Mouse (Mus musculus) left cerebral cortex, adult 8-10 months (tissue): ENCODE measurements around the gene Grhl1. TPM values are rescaled to one million over a fixed set of nuclear protein-coding genes. Genes with fewer than 3 reads are reported as not detected.
A peak's percentile ranks its signal among the peaks of the same experiment; 100 is the strongest.
"Not testable (repeated sequence)": the region's sequence is repeated elsewhere in the genome, so short reads cannot be mapped to it uniquely, and the experiment has no call there.

Source experiments
- DNase-seq, 2 experiments: peaks; one replicate each; pipeline ENCODE4 v3.0.0; 2022; ENCODE audit warnings: low spot score in 2 of 2
- total RNA-seq, 4 experiments: library from RNA; stranded (reverse); gene quantifications; 2 replicates each; pipeline ENCODE4 v1.2.4; 2022

Gene Grhl1
- 10 to 100 TPM in 3 of 4 experiments, 1 to 10 TPM in 1; 8.6 to 11.3 (median 10.5) TPM for total RNA-seq

DNA sequence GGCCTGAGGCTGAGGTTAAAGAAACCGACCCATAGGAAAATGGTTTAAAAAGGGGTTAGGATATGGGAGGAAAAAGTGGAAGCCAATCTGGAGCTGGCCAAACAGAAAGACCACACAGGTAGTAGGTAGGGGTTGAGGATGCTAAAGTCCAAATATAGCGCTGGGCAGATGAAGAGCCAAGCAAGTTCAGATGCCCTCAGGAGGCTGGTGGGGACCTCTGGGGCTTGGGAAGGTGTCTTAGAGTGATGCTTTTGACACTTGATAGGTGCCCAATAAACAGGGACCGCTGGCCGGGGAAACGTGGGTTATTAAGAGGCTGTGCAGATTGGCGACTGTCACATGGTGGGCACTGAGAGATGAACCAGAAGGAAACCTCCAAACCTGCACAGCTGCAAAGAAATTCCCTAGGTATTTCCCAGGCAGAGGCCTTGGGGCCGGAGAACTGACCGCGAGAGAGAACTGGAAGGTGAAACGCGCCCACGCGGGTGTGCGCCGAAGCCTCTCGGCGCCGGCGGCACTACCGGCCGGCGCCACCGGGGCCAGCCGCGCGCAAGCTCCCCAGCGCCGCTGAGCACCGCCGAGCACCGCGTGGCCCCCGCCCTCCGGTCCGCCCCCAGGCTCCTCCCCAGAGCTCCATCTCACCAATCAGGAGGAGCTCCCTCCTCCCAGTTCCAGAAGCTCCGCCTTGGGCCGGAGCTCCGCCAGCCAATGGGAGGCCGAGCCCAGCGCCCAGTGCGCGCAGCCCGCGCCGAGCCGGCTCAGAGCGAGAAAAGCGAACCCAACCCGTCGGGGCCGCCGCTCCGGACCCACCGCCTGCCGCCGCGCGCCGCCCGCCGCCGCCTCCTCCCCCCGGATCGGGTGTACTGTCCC lies at the start of gene Grhl1:
Gene Grhl1 (plus strand): TSS at position 761 of the 870 bp plus-strand sequence.
- peak; percentile 74 to 96 for DNase-seq

DNA sequence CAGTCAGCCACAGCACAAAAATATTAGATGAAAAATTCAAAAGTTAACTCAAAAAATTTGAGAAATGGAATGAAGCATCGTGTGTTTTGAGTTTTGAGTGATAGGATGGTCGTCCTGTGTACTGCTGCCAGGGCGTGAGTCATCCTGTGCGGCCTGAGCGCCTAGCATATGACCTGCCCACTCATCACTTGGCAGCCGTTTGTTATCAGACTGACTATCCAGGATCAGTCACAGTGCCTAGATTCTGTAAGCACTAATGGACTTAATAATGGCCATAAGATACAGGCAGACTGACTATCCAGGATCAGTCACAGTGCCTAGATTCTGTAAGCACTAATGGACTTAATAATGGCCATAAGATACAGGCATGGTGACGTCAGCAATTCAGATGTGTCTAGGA lies 47.0 kb upstream of the Grhl1 start:
- DNase-seq: not testable (repeated sequence)

DNA sequence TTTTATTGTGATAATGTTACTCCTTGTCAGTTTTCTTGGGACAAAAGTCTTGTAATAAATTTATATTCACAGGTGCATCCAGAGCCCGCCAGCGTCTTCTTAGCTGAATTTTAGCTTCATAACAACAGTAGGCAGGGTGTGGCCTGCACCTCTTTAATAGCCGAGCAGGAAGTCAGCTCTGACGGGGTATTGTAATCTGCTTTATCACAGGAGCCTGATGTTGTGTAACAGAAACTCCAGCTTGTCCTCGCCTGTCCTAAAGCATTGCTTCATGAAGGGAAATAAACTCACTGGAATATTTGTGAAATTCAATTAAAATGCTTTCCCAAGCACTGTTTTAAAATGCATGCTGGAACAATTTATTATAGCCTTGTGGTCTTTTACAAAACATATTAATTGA lies 35.7 kb upstream of the Grhl1 start:
- no peak for DNase-seq

DNA sequence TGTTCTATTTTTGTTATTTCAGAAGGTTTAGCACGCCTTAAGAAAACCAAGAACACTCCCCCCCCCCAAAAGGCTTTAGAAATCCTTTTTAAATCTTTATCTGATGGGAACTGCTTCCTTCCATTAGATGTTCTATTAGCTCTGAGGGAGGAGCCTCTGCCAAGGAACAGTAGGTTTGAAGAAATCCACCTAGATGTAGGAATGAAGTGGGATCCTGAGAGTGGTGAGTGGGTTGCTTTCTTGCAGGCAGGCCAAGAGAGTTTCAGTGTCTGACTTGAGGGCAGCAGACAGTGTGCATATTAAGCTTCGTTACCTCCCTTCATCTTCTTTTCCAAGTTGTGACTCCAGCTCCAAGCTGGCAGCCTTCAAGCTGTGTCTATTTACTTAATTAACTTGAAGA lies 34.9 kb upstream of the Grhl1 start:
- no peak for DNase-seq

DNA sequence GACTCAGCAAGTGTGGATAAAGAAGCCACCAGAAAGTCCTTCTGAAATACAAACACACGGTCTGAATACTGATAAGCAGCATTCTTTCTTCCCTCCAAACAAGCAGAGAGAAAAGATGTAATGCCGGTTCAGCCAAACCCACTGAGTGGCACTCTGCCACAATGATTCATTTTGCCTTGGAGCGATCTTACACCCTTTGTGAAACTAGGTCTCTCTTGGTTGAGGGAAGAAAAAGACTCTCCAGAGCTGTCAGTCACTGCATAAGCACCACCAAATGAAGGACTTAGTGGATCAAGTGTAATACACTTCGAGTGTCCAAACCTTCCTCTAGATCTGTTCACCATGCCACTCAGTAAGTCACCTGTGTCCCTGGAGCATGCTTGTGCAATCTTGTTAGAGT lies 34.1 kb upstream of the Grhl1 start:
- peak in 1 of 2 experiments; percentile 20 for DNase-seq

DNA sequence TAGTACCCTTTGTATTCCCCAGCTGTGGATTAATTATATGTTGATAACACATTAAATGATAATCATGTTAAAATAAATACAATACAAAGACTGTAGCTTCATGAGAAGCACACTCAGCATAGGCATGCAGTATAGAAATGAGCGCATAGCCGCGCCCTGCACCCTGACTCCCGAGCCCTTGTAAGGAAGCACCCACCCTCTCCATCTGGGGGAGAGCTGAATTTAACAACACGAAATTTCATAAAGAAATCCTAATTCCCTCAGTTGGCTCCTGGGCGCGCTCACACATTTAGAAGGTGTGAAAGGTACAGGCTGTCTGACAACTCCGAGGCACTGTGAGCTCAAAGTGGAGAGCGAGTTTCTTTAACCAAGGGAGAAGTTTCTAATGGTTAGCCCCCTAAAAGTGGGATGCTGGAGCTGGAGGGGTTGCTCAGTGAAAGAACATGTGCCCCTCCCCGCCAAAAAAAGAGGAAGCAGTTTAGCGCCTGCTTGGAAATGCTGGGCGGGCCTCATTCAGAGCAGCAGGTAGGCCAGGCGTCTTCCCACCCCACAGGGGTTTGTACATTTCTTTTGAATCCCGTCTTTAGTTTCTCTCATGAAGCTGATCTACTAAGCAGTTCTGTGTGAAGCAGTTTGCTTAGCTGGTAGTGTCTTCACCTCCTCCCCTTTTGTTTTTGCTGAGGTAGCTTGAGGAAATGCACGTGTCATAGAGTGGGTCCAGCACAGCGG lies 30.5 kb upstream of the Grhl1 start:
- peak in 1 of 2 experiments; percentile 17 for DNase-seq

DNA sequence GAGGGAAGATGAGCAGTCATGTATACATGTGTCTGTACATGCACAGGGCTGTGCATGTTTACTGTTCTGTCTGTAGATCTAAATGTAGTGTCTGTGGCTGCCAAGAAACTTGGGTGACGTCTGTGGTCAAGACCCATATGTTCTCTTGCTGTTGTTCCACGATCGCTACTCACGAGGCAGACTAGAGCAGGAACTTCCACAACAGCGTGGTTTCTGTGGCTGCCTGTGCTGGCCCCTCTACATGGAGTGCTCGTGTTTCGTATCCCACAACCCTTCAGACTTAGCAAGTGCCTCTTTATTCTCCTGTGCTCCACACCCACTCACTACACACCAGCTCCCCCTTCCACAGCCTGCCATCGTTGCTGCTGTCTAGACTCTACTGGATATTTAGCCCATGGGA lies 24.4 kb upstream of the Grhl1 start:
- no peak for DNase-seq

DNA sequence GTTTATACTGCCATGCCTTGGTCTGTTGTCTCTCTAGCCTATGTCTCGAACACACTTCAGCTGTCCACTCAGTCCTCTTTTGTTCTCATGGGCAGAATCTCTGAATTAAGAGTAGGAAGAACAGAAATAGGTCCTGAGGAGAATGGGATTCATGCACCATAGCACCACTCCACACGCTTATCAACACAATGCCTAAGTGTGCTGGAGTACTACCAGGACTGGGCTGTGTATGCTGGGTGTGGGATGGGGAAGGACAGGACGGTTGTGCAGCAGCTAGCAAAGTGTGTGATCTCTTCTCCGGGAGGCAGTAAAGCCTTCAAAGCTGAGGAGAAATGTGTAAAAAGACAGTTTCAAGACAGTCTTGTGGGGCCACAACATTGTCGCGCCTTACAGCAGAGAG lies 23.2 kb upstream of the Grhl1 start:
- no peak for DNase-seq

DNA sequence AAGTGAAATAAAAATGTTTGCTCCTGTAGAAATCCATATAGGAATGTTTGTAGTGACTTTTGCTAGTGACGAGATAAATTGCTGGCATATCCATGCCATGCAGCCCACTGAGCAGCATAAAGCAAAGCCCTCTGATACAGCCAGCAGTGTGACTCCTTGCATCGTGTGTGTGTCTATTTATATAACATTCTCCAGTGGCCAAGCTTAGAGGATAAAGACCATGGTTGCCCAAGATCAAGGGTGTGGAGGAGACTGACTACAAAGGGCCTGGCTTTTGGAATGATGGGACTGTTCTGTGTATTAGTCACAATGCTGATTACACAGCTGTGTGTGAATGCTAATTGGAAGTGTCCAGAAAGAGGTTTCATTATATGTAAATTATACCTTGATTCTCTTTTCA lies 19.6 kb upstream of the Grhl1 start:
- no peak for DNase-seq

DNA sequence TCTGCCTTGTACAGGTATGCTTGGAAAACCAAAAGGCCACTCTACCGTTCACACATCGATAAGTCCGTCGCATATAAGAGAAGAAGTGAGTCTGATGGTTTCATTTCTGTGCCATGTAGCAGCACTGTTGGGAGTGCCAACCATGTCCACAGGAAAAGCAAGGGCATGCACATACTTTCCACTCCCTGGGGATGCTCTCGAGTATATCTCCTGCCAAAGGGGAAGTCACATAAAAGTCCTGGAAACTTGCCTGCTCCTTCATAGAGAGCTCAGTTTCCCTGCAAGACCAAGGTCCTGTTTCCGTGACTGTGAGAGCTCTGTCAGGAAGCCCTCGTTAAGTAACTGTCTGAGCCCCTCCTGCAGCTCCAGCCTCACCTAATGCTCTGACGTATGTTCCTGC lies 16.1 kb upstream of the Grhl1 start:
- no peak for DNase-seq

DNA sequence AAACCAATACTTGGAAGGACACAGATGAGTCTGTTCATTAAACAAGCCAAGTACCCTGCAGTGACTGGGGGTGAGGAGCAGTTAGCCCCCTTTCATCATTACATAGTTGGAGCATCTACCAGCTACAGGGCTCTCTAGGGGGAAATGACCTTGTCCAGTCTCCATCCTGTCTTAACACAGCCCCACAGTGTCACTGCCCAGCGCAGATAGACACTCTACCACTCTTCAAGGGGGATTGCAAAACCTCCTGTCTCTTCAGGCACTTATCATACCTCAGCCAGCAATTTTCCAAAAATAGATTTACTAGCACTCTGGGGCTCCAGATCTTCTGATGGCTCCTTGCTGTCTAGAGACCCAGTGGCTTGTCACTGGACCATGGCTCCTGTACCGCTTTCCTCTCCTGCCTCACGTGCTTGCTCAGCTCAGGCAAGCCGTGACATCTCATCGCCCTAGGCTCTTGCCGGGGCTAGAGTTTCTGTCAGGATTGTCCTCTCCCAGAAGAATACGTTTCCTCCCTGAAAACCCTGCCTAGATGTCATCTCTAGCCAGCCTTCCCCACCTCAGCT lies 8.6 kb upstream of the Grhl1 start:
- no peak for DNase-seq

DNA sequence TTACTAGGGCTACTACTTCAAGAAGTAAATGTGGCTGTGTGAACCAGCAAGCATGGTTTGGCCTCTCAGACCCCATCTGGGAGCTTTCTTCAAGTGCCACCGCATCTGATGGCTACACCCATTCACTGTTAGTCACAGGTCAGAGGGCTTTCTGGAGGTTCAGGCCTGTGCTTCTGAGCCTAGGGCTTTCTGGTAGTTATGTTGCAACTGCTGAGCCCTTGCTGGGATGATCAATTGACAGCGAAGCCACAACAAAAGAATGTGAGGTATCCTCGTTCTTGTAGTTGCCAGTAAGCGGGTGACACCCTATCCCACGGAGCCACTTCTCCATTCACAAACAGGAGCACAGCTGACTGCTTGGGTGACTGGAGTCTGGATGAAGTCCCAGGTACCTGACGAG lies 6.8 kb upstream of the Grhl1 start:
- no peak for DNase-seq

DNA sequence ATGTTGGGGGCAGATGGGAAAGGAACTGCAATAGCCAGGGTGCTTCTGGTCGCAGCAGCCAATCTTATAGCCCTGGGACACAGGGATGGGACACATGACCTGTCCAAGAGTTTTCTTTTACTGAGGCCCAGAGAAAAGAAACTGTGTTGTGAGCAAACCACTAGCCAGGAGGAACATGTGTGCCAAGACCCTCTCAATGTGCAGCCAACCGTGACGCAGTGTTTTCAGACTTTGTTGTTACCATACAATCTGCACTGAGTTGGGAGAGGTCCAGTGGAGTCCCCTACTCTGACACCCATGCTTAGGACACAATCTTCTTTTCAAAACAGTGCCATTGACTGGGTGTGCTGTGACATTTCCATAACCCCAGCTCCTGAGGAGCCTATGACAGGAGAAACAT lies 4.5 kb upstream of the Grhl1 start:
- no peak for DNase-seq

DNA sequence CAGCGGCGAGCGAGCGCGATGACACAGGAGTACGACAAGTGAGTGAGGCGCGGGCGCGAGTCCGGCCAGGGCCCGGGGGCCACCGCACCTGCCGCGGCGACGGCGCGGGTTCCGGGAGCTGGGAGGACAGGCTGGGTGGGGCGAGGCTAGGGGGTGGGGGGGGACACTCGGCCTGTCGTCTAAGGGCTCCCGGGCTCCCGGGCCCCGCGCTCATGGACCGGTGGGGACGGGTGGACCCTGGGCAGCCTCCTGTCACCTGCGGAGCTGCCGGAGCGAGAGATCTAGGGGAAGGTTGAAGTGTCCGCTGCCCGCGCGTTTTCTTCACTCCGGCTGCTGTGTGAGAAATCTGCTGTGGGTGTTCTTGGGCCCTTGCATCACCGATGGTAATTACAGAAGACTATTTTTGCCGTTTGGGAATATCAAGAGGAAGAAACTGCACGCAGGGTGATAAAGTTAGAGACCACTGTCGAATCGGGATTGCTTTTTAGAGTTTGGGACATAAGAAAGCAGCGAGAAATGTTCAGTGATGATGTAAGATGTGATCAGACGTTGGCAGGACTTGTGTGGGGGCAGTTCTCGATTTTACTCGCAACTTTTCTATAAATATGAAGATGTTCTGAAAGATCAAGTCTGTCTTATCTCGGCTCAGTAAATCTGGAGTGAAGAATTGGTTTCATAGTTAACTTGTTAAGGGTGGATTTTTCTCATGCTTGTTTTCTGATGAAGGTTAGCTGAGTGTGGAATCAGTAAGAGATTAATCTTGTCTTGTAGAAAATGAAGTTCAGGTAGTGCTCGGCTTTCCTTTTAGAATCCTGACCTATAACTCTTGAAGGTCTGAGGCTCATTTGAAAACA lies 565 bp downstream of the Grhl1 start:
- DNase-seq: no peak

DNA sequence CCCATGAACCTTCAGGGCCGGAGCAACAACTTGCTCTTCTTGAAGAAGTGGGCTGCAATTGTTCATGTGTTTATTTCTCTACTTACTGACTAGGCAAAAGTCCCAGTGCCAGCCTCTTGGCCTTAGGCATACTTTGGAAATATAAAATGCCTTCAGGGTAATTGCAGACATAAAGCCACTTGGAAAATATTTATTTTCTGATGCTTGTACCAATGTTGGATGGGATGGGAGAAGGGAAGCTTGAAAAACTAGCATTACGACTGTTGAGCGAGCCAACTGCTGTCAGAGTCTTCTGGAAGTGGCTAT lies 1.1 kb downstream of the Grhl1 start:
- no peak for DNase-seq

DNA sequence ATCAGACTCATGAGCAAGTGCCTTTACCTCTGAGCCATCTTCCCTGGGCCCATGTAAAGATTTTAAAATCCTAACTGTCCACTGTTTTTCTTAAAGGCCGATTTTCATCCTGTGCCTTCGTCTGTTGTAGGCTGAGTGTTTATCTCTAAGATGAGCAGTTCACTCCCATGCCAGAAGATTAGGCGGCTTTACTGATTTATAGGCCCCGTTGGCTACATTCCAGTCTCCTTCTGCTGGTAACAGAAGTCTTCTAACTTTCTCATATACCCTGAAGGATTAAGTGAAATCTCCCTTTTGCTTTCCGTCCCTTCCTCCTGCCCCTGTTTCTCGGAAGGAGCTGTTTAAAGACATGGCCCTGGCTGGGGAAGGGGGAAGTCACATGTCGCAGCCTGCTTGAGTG lies 2.8 kb downstream of the Grhl1 start:
- no peak for DNase-seq

DNA sequence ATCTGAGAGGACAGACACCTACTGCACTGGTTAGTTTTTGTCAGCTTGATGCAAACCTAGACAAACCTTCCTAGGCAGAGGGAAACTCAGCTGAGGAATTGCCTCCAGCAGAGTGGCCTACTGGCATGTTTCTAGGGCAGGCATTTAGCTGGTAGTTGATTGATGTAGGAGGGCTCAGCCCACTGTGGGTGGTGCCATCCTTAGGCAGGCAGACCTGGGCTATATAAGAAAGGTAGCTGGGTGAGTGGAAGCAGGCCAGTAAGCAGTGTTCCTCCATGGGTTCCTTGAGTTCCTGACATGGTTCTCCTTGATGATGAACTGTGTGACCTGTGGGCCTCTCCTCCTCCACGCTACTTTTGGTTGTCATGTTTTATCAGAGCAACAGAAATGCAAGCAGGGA lies 8.4 kb downstream of the Grhl1 start:
- DNase-seq: no peak

DNA sequence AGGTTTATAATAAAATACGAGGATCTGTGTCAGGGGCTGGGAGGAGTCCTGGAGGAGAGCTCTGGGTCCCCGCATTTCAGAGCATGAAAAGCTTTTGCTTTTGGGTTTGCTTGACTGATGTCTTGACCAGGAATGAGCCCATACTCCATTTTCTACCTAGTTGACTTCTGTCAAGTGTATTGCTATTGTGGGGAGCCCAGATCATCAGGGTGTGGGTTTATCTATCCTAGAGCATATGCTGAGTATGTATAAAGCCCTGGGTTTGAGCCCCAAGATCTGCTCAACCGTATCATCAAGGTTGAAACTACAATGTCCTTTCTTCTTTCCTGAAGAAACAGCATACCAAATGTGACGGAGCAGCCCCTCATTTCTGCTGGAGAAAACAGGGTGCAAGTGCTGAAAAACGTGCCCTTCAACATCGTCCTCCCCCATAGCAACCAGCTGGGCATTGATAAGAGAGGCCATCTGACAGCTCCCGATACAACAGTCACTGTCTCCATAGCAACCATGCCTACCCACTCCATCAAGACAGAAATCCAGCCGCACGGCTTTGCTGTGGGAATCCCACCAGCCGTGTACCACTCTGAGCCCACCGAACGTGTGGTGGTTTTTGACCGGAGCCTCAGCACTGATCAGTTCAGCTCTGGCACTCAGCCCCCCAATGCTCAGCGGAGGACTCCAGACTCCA lies 9.1 kb downstream of the Grhl1 start:
- DNase-seq: peak in 1 of 2 experiments; percentile 44

DNA sequence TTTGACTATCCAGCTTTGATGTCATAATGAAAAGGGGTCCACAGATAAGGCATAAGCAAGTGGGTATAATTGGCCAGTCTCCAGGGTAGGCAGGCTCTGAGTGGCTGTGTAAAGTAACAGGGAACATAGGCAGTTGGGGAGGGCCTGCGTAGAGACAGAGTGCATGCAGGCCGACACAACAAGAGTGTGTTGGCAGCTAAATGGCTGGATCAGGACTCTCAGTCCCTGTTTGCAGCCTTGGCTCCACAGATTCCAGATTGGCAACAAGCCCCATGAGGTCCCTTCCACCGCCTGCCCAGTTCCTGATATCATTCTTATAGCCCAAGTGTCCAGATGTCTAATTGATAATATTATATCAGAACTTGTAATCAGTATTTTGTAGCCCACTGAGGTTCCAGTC lies 11.6 kb downstream of the Grhl1 start:
- DNase-seq: no peak

DNA sequence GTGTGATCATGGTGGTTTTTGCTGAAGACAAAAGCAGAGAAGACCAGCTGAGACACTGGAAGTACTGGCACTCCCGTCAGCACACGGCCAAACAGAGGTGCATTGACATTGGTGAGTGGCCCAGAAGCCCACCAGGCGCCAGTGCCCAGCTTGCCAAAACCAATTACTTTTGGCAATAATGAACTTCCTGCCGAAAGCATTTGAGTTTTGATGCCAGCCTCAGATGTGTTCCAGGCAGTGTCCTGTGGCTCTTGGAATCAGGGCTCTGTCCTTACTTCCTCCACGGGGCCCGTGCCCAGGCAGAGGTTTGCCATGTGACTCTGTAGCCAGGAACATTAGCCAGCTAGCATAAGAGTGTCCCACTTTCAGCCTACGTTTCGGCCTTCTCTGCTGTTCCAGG lies 12.8 kb downstream of the Grhl1 start:
- peak in 1 of 2 experiments; percentile 62 for DNase-seq

DNA sequence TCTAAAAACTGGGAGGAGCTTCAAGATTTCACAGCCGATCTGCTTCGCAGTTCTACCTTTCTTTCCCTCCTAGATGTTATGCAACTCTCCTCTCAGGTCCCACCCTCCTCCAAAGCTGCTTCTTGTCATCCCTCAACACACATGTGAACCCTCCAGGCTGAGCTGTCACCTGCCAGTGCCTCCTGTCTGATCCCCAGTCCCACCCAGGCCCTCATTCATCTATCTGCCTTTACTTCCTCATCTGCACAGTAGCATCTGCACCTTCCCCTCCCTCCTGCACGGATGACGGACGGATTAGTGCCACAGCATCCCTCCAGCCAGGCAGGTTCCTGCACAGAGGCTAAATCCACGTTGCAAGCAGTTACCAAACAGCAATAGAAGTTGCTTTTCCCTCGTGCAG lies 14.1 kb downstream of the Grhl1 start:
- no peak for DNase-seq
